Mouse (Mus musculus): ENCODE data around the gene Slc16a10.
A peak's percentile ranks its signal among the peaks of the same experiment; 100 is the strongest.

Gene Slc16a10

DNA sequence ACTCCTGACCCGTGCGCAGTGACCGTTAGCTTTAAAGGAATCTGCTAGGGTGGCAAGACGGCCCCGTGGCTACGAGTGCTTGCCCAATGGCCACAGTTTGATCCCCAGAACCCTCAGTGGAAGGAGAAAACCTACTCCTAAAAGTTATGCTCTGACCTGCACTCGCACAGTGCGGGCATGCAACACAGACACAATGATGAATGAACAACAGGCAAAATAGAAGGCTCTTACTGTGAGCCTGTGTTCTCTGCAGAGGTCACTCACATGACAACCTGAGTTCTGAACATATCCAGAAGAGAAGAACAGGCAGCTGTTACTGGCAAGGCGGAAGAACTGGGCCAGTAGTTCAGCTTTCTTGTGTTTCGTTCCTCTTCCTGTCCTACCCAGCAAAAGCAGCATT lies 73.5 kb downstream of the Slc16a10 start:
- DNase-seq (ENCODE audit: low spot score): no peak

GRCm38 (mm10) chr10:40067529-40067928 lies 74.5 kb downstream of the Slc16a10 start:
- no peak for DNase-seq (ENCODE audit: low spot score)

GRCm38 (mm10) chr10:40067071-40067470 lies 75.0 kb downstream of the Slc16a10 start:
- DNase-seq (ENCODE audit: low spot score): no peak

DNA sequence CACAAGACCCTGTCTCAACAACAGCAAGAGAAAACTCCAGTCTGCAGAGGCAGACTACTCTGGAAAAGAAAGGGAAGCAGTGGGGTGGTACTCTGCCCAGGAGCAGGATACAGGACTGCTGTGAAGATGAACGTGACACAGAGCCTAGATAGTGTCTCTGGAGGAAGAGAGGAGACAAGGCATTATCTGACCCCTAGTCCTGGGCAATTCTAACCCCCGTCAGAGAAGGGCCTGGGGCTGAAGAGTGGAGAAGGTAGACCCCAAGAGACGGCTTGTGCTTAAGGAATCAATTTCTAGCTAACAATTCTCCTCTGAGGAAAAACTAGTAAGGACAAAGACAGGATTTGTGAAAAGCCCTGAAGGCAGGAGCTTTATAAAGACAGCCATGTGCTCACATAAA lies 76.7 kb downstream of the Slc16a10 start:
- DNase-seq (ENCODE audit: low spot score): no peak

DNA sequence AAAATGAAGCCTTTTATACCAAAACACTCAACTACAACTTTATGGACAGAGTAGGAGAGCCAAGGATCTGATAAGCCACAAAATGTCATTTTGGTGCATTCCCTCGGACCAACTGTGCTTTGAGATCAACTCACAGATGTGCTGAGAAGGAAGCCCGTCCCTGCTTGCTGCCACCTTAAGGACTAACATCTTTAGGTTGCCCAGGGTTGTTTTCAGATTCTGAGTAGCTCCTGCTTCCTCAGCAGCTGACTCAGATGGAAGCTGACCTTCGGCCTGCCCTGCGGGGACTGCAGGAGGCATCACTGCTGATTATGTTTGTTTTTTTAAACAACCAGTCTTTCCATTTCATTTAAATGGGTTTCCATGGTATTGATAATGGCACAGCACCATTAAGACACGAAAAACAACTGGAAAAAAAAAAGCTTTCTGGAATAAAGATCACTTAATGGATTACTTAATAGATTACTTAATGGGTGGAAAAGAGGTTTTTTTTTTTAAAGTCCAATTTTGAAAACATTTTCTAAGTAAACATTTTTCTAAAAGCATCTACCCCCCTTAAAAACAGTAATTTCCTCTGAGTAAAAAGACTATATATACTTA lies 78.7 kb downstream of the Slc16a10 start:
- DNase-seq (ENCODE audit: low spot score): peak; percentile 41

DNA sequence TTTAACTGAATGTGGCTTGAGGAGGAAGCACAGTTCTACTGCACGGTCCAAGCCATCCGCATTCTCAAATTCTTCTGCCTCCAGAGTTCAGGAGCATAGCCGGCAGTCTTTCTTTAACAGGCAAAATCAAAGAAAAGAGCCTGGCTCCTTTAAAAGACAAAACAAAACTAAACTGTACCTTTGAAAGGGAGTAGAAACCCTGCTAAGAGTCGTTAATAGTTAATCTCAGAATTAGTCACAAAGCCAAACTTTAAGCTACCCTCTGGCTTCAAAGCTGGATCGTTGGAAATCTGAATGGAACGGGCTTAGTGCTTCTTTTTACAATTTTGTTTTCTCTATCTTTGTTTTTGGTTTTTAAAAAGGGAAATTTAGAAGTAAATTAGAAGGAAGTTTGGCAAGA lies 79.2 kb downstream of the Slc16a10 start:
- DNase-seq (ENCODE audit: low spot score): no peak

DNA sequence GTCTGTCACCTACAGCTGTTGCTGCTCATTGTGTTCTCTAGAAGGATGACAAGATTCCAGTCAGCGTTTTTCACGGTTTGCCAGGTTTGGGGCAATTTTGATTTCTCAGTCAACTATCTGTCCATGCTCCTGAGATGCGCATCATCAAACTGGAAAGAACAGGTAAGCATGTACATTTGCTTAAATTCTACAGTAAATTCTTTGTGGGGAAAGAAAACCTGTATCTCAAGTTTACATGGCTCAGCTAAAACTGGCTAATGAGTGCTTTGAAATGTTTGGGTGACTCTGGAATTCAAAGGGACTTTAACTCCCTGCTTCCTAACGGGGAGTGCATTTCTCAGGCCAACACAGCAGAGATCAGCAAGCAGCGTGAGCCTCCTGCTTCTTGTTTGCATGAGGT lies 80.1 kb downstream of the Slc16a10 start:
- DNase-seq (ENCODE audit: low spot score): no peak

DNA sequence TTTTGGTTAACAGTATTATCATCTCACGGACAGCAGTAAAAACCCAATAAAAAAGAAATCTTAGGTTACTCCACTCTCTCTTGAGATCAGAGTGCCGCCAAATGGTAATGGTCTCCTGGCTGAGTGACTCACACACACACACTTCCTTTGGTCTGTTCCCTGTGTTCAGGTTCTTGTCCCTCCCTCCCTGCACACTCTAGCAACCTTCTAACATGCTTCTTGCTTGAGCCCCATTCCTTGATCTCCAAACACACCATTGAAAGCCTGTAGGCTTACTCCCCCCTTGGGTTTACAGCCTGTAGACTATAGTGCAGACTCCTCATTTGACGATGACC lies 83.3 kb downstream of the Slc16a10 start:
- no peak for DNase-seq (ENCODE audit: low spot score)

GRCm38 (mm10) chr10:40058062-40058785 lies 83.8 kb downstream of the Slc16a10 start:
- no peak for DNase-seq (ENCODE audit: low spot score)

DNA sequence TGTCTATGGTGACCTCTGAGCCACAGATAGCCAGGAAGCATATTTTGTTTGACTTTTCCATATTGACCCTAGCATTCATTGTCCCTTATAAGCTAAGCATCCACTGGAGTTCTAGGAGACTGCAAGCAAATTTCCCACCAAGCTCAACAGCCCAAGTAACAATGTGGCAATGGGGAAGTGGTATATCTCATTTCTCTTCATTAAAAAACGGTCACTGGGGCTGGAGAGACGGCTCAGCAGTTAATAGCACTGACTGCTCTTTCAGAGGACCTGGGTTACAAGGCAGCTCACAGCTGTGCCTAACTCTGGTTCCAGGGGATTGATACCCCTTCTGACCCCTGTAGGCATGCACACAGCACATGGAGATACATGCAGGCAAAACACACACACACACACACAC lies 84.4 kb downstream of the Slc16a10 start:
- no peak for DNase-seq (ENCODE audit: low spot score)

DNA sequence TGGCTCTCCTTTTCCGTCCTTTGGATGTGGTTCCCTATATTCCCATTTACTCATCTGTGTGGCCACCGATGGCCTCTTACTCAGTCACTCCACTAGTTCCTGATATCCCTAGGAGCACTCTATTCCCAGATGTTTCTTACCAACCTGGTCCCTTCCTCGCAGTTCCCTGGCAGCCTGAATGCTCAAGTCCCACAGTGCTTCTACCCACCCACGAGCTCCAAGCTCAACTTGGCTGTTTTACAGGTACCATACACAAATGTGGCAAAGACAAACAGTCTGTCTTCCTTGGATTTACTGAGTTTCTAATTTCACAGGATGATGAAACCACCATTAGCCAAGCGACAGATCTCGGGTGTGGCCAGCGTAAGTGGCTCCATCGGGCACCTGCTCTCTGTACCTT lies 87.6 kb downstream of the Slc16a10 start:
- no peak for DNase-seq (ENCODE audit: low spot score)

DNA sequence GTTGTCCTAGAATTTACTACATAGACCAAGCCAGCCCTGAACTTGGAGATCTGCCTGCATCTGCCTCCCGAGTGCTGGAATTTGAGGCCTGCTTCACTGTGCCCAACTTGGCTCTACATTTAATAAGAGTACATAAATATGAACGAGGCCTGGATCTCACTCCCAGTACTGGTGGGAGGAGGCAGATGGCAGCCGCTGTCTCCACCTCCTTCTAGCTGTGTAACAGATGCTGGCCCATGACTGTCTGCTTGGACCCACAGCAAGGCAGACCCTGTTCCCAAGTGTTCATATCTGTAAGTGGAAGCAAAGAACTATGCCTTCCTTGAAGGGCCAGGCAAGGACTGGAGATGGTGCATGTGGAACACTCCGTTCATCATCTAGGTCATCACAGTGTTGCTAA lies 88.2 kb downstream of the Slc16a10 start:
- no peak for DNase-seq (ENCODE audit: low spot score)

- peak; percentile 57 for DNase-seq (ENCODE audit: low spot score)
These were observed 88.7 kb downstream of the Slc16a10 start for GRCm38 (mm10) chr10:40053257-40053895.

DNA sequence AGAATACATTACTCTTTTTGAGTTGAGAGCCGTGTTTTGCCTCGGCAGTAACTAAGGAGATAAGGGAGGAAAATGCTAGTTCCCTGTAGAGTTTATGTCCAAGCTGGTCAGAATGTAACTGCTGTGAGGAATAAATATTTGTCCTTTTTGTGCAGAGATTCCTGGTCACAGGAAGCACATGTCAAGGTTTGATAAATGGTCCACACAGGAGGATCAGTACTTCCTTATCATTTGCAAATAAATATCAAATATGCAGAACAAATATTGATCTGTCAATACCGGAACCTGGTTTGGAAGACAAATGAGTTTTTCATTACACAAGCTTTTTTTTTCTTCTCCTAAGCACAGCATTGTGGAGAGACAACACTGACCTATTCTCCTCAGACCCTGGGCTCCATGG lies 90.1 kb downstream of the Slc16a10 start:
- no peak for DNase-seq (ENCODE audit: low spot score)

GRCm38 (mm10) chr10:40050763-40051162 lies 91.3 kb downstream of the Slc16a10 start:
- no peak for DNase-seq (ENCODE audit: low spot score)

DNA sequence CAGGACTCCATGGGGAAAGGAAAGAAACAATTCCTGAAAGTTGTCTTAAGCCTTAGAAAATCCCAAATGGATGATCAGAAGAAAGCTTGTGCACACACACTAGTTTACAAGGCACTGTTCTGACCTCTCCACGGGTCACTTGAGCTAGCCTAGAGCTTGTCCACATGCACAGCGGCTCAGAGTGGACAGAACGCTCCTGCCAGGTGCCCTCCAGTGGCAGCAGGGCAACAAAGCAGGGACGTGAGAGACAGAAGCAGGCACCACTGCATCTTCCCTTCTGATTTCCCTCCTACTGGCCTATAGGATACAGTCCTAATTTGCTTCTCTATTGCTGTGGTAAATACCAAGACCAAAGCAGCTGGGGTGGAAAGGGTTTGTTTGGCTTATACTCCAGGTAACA lies 100.7 kb downstream of the Slc16a10 start:
- peak; percentile 50 for DNase-seq (ENCODE audit: low spot score)

- no peak for DNase-seq (ENCODE audit: low spot score)
These were observed 105.1 kb downstream of the Slc16a10 start for GRCm38 (mm10) chr10:40036686-40037560.

GRCm38 (mm10) chr10:40034956-40035355 lies 107.1 kb downstream of the Slc16a10 start:
- DNase-seq (ENCODE audit: low spot score): no peak

DNA sequence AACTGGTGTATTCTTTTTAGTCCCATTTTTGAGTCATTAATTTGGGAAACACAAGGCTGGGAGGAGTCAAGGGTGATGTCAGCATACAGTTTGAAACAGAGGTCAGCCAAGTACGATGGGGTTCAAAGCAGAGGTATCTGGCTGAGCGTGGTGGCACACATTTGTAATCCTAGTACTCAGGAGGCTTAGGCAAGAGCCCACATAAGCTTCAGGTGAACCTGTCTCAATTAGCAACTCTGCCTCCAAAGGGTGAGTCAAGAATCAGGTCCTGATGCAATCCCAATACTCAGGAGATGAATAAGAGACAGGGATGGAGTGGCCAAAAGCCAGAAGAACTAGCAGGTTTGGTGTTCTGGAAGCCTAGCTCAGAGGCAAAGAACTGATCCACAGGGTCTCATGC lies 109.2 kb downstream of the Slc16a10 start:
- no peak for DNase-seq (ENCODE audit: low spot score)

GRCm38 (mm10) chr10:40030716-40031115 lies 111.3 kb downstream of the Slc16a10 start:
- DNase-seq (ENCODE audit: low spot score): no peak

DNA sequence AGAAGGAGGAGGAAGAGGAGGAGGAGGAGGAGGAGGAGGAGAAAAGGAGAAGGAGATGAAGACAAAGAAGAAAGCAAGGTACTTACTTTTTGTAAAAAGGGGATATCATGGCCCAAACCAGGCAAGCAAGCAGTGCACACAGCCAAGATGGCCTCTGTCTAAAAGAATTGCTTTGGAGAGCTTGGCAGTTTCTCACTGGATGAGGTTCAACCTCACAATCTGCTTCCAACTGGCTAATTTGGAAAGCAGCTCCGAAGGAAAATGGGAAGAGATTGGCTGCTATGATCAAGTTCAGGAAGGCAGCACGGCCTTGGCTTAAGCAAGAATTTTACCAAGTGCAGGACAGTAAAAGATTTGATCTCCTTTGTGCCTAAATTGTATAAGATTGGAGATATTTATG lies 112.4 kb downstream of the Slc16a10 start:
- DNase-seq (ENCODE audit: low spot score): no peak

GRCm38 (mm10) chr10:40028091-40028490 lies 114.0 kb downstream of the Slc16a10 start:
- no peak for DNase-seq (ENCODE audit: low spot score)

GRCm38 (mm10) chr10:40026546-40026945 lies 115.5 kb downstream of the Slc16a10 start:
- no peak for DNase-seq (ENCODE audit: low spot score)

Data from embryo, embryonic 10.5 days (tissue).